Mouse (Mus musculus) ovary, postnatal 36 days (tissue): ENCODE measurements around the gene Traf3ip2.

Experiments
- DNase-seq: peaks from one replicate; pipeline ENCODE4 v3.0.0; 2022; ENCODE audit warnings: low spot score, mixed read lengths

Gene Traf3ip2

GRCm38 (mm10) chr10:39634423-39635101, 21.8 kb downstream of the Traf3ip2 start:
- no peak for DNase-seq

GRCm38 (mm10) chr10:39638862-39639261, 26.1 kb downstream of the Traf3ip2 start:
- no peak for DNase-seq

- DNase-seq = no peak
Observed at GRCm38 (mm10) chr10:39639783-39640182, 27.0 kb downstream of the Traf3ip2 start.

- peak; percentile 70 for DNase-seq
Observed at GRCm38 (mm10) chr10:39640817-39641226, 28.1 kb downstream of the Traf3ip2 start.

- no peak for DNase-seq
Observed at GRCm38 (mm10) chr10:39645789-39646628, 33.3 kb downstream of the Traf3ip2 start.

- DNase-seq = peak; percentile 49
Observed at GRCm38 (mm10) chr10:39646629-39647019, 33.9 kb downstream of the Traf3ip2 start.

GRCm38 (mm10) chr10:39647118-39647517, 34.4 kb downstream of the Traf3ip2 start:
- no peak for DNase-seq

- no peak for DNase-seq
Observed at GRCm38 (mm10) chr10:39648278-39648677, 35.5 kb downstream of the Traf3ip2 start.

- no peak for DNase-seq
Observed at GRCm38 (mm10) chr10:39649550-39649949, 36.8 kb downstream of the Traf3ip2 start.

GRCm38 (mm10) chr10:39650316-39650715, 37.6 kb downstream of the Traf3ip2 start:
- no peak for DNase-seq

- no peak for DNase-seq
Observed at GRCm38 (mm10) chr10:39654001-39654416, 41.3 kb downstream of the Traf3ip2 start.

GRCm38 (mm10) chr10:39658901-39659410, 46.2 kb downstream of the Traf3ip2 start:
- no peak for DNase-seq

- peak; percentile 22 for DNase-seq
Observed at GRCm38 (mm10) chr10:39659411-39660268, 46.9 kb downstream of the Traf3ip2 start.

GRCm38 (mm10) chr10:39660269-39660655, 47.5 kb downstream of the Traf3ip2 start:
- DNase-seq = no peak

- DNase-seq = no peak
Observed at GRCm38 (mm10) chr10:39660698-39661097, 48.0 kb downstream of the Traf3ip2 start.

GRCm38 (mm10) chr10:39665071-39665502, 52.4 kb downstream of the Traf3ip2 start:
- DNase-seq = no peak

GRCm38 (mm10) chr10:39666027-39666426, 53.3 kb downstream of the Traf3ip2 start:
- no peak for DNase-seq

GRCm38 (mm10) chr10:39671451-39671850, 58.7 kb downstream of the Traf3ip2 start:
- no peak for DNase-seq

- DNase-seq = no peak
Observed at GRCm38 (mm10) chr10:39672547-39673051, 59.9 kb downstream of the Traf3ip2 start.

- DNase-seq = no peak
Observed at GRCm38 (mm10) chr10:39674106-39674505, 61.4 kb downstream of the Traf3ip2 start.

GRCm38 (mm10) chr10:39674766-39675165, 62.0 kb downstream of the Traf3ip2 start:
- DNase-seq = no peak
